Mouse (Mus musculus): ENCODE measurements around the gene Frg2f1.

- TF ChIP-seq POLR2A (IDR thresholded peaks at IDR 0.05; ENCODE audit: insufficient read depth, low read length): no peak
- no peak for TF ChIP-seq CTCF (IDR thresholded peaks at IDR 0.05; ENCODE audit: low read depth, low read length)
- no peak for TF ChIP-seq EP300 (IDR thresholded peaks at IDR 0.05; ENCODE audit: insufficient read depth, low read depth, low read length)
Observed at GRCm38 (mm10) chr4:119572682-119573081, 33.4 kb upstream of the Frg2f1 start.

All from ES-Bruce4 (cell line).